Mouse (Mus musculus) ES-E14 (cell line): Measurements from ENCODE around the gene Apoa2. TPM values are rescaled to one million over a fixed set of nuclear protein-coding genes. Genes with fewer than 3 reads are reported as not detected.

Source experiments
- DNase-seq: peaks from one replicate; pipeline ENCODE4 v3.0.0-alpha.2; 2013; ENCODE audit warnings: low read depth, low spot score
- H3K27ac ChIP-seq: 2 replicates; pipeline ENCODE4 v1.5.1; 2012; ENCODE audit warnings: low read depth, mild to moderate bottlenecking, low read length, moderate library complexity, mixed read lengths; ENCODE audit not compliant: poor library complexity, insufficient read depth, severe bottlenecking
- H3K36me3 ChIP-seq: 2 replicates; pipeline ENCODE4 v1.6.1; 2012; ENCODE audit warnings: mild to moderate bottlenecking, low read length, moderate library complexity, mixed read lengths; ENCODE audit not compliant: control insufficient read depth, poor library complexity, insufficient read depth, severe bottlenecking
- H3K4me1 ChIP-seq, 2 experiments: fragments of 150-350 bp in 1 of 2; sonication (generic) in 1 of 2; 2 replicates each; pipeline ENCODE4 v1.6.1; 2012; ENCODE audit warnings: low read length in 2 of 2, mild to moderate bottlenecking in 1 of 2, mixed read lengths in 1 of 2; ENCODE audit not compliant: control insufficient read depth in 2 of 2, insufficient read depth in 2 of 2, poor library complexity in 1 of 2
- H3K4me3 ChIP-seq, 2 experiments: fragments of 150-350 bp in 1 of 2; sonication (generic) in 1 of 2; 2 replicates each; pipeline ENCODE4 v1.5.1; 2012; ENCODE audit warnings: low read length in 2 of 2, low read depth in 1 of 2, mild to moderate bottlenecking in 1 of 2, mixed read lengths in 1 of 2; ENCODE audit not compliant: insufficient read depth in 1 of 2, poor library complexity in 1 of 2, severe bottlenecking in 1 of 2
- H3K9ac ChIP-seq: 2 replicates; pipeline ENCODE4 v1.6.1; 2012; ENCODE audit warnings: low read depth, mild to moderate bottlenecking, low read length, mixed read lengths; ENCODE audit not compliant: poor library complexity, insufficient read depth, severe bottlenecking
- H3K9me3 ChIP-seq: fragments of 150-350 bp; sonication (generic); 2 replicates; pipeline ENCODE4 v1.6.1; 2012; ENCODE audit warnings: low read depth, mild to moderate bottlenecking, low read length; ENCODE audit not compliant: control insufficient read depth, insufficient read depth
- CHD2 ChIP-seq: IDR thresholded peaks from 2 replicates; pipeline ENCODE4 v1.6.1; 2014; ENCODE audit warnings: mild to moderate bottlenecking, low read depth, low read length, inconsistent platforms
- HCFC1 ChIP-seq: IDR thresholded peaks from 2 replicates; pipeline ENCODE4 v1.6.1; 2012; ENCODE audit warnings: low read length, inconsistent platforms, borderline replicate concordance; ENCODE audit not compliant: insufficient read depth
- MAFK ChIP-seq: IDR thresholded peaks from 2 replicates; pipeline ENCODE4 v1.6.1; 2014; ENCODE audit warnings: mild to moderate bottlenecking, low read depth, low read length, inconsistent platforms; ENCODE audit not compliant: insufficient read depth
- ZC3H11A ChIP-seq: IDR thresholded peaks from 2 replicates; pipeline ENCODE4 v1.6.1; 2012; ENCODE audit warnings: low read depth, mild to moderate bottlenecking, inconsistent platforms, low read length, borderline replicate concordance
- ZNF384 ChIP-seq: IDR thresholded peaks from 2 replicates; pipeline ENCODE4 v1.6.1; 2012; ENCODE audit warnings: low read depth, low read length, inconsistent platforms
- in situ Hi-C, 2 experiments: fragments of 600-800 bp; cut with MboI; formaldehyde crosslinking; loops; one replicate each; pipeline ENCODE4 v1.15.1; 2025; ENCODE audit warnings: low sequenced_read_pairs in 2 of 2, inconsistent platforms in 1 of 2; ENCODE audit not compliant: unreplicated experiment in 2 of 2
- total RNA-seq: library from RNA; depleted of rRNA; stranded (reverse); fragments of 300-350 nt; gene quantifications from 2 replicates; pipeline ENCODE4 v1.2.3, GENCODE M21; 2012

Gene Apoa2
- total RNA-seq, 1 experiment = 0.98 TPM

DNA sequence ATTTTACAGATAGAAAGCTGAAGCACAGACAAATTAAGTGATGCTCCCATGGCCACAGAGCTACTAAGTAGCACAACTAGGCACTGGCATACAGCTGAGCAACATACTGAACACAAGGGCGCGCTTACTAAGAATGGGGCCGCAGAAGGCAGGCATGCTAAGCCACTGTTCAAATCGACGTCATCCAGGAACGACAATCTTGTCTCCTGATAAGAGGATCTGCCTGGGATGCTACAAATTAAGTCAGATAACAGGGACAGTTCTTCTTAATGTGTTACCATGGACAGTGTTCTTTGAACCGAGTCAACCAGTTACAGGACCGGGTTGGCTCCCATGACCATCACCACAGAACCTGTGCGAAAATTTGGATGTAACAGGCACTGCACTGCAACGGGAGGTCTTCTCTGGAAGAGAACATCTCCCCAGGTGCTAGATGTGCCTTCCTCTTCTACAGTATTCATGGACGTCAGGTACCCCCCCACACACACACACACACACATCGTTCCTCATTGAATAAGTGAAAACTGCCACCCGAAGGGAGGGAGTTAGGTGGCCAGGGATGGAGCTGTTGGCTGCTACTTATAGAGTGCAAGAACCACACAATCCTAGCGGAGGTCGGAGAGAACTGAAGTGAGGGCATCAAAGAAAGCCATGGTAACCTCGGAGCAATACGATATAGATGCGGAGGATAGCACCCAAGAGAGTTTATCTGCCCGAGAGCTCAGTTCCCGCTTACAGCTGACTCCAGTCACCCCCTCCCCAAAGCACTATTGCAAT, 29.6 kb upstream of the Apoa2 start:
- TF ChIP-seq HCFC1 (no peak), ZNF384 (no peak), CHD2 (no peak), MAFK (no peak), ZC3H11A (no peak)
- DNase-seq = no peak
- Histone ChIP-seq H3K4me3 (peak overlapping the region; percentile 77 to 91), H3K36me3 (no peaks in the 10 kb centered on the region), H3K9ac (peak overlapping the region; percentile 3; the same call in 1 of the 2 replicates), H3K4me1 (peaks cover 0 to 2% of the 10 kb centered on the region in 2 experiments; a peak in 1 of 4 replicates), H3K27ac (no peak overlapping the region), H3K9me3 (no peaks in the 10 kb centered on the region)
- in situ Hi-C loops = no loop called here

DNA sequence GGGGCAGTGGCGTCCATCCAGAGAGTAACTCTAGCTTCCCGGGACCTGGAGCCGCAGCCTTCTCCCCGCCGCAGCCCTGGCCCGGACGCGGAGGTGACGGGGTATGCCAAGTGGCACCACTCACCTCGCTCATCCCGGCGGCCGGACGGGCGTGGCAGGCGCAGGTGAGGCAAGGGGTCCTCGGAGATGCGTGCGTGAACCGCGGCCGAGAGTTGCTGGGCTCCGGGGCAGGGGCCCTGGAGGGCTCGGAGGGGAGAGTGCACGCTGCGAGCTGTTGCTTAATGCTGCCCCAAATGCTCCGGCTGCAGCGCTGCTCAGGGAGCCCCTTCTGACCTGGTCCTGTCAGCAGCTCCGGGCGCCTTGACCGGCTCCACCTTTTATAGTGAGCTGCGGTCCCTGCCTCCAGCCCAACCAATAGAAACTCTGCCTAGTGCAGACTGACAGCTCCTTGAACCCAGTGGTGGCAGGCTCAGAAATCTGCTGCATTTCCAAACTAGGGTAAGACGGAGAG, 28.9 kb upstream of the Apoa2 start, which contains the start of gene Pcp4l1:
TSS of gene Pcp4l1 (minus strand) at position 382 of the 511 bp plus-strand sequence.
- Histone ChIP-seq H3K9me3 (no peaks in the 10 kb centered on the region), H3K4me1 (peaks cover 0 to 2% of the 10 kb centered on the region in 2 experiments; a peak in 1 of 4 replicates), H3K4me3 (peak within 1 kb of the TSS; percentile 77 to 91), H3K9ac (peak within 1 kb of the TSS; percentile 3; the same call in 1 of the 2 replicates), H3K27ac (no peak within 1 kb of the TSS), H3K36me3 (no peaks in the 10 kb centered on the region)
- in situ Hi-C loops = no loop called here
- TF ChIP-seq CHD2 = peak; percentile 69; the same call in 1 of the 2 replicates
- no peak for TF ChIP-seq HCFC1
- DNase-seq = peak; percentile 68

DNA sequence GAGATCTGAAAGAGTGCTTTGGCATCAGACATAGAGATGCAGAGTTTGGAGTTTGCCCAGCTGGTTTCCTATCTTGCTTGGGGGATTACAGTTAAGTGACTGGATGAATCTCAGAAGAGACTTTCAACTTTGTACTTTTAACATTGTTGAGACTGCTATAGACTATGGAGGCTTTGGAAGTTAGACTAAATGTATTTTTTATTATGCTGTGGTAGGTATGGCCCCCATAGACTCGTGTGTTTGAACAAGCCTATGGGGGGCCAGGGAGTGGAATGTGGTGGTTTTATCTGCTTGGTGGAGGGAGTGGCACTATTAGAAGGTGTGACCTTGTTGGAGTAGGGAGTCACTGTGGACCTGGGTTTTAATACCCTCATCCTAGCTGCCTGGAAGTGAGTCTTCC, 25.3 kb upstream of the Apoa2 start:
- in situ Hi-C loops = no loop called here
- Histone ChIP-seq H3K27ac (no peak overlapping the region), H3K4me3 (no peak overlapping the region), H3K9ac (no peak overlapping the region), H3K9me3 (no peaks in the 10 kb centered on the region), H3K36me3 (no peaks in the 10 kb centered on the region), H3K4me1 (peaks cover 0 to 2% of the 10 kb centered on the region in 2 experiments; a peak in 1 of 4 replicates)
- TF ChIP-seq CHD2 (no peak), ZC3H11A (no peak), HCFC1 (no peak), MAFK (no peak), ZNF384 (no peak)
- DNase-seq = no peak

DNA sequence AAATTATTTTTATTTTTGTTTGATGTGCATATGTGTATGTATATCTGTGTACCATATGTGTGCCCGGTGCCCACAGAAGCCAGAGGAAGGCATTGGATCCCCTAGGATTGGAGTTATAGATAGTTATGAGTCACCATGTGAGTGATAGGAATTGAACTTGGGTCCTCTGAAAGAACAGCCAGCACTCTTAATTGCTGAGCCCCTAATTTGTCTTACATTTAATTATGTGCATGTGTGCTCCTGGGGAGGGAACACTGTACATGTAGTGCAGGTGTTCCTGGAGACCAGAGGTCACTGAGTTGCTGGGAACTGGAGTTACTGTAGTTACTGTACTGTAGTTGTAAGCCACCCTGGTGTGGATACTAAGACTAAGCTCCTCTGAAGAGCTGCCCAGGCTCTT, 24.1 kb upstream of the Apoa2 start:
- no peak for DNase-seq
- TF ChIP-seq HCFC1 (no peak), CHD2 (no peak), ZC3H11A (no peak), ZNF384 (no peak), MAFK (no peak)
- in situ Hi-C loops = no loop called here
- H3K36me3 ChIP-seq = no peaks in the 10 kb centered on the region
- no peaks in the 10 kb centered on the region for H3K9me3 ChIP-seq
- no peak overlapping the region for H3K9ac ChIP-seq
- H3K4me3 ChIP-seq = no peak overlapping the region
- H3K4me1 ChIP-seq = peaks cover 0 to 2% of the 10 kb centered on the region in 2 experiments; a peak in 1 of 4 replicates
- H3K27ac ChIP-seq = no peak overlapping the region
